Mouse (Mus musculus) left cerebral cortex, postnatal 36 days (tissue): ENCODE results near the gene Tmem198b. TPM values are rescaled to one million over a fixed set of nuclear protein-coding genes. Genes with fewer than 3 reads are reported as not detected.
"Not testable (repeated sequence)": the region's sequence is repeated elsewhere in the genome, so short reads cannot be mapped to it uniquely, and the experiment has no call there.

Experiments used
- DNase-seq, 2 experiments: peaks; one replicate each; pipeline ENCODE4 v3.0.0; 2021 to 2022; ENCODE audit warnings: low spot score in 2 of 2, mixed read lengths in 1 of 2
- intact Hi-C: fragments of 180-260 bp; cut with DNase I; formaldehyde crosslinking; loops from one replicate; pipeline ENCODE4 v1.15.1; 2025
- total RNA-seq, 2 experiments: library from RNA; stranded (reverse); gene quantifications; 2 replicates each; pipeline ENCODE4 v1.2.3; 2021

Tmem198b gene
- total RNA-seq: 1 to 10 TPM; 8.4 to 8.5 TPM

DNA sequence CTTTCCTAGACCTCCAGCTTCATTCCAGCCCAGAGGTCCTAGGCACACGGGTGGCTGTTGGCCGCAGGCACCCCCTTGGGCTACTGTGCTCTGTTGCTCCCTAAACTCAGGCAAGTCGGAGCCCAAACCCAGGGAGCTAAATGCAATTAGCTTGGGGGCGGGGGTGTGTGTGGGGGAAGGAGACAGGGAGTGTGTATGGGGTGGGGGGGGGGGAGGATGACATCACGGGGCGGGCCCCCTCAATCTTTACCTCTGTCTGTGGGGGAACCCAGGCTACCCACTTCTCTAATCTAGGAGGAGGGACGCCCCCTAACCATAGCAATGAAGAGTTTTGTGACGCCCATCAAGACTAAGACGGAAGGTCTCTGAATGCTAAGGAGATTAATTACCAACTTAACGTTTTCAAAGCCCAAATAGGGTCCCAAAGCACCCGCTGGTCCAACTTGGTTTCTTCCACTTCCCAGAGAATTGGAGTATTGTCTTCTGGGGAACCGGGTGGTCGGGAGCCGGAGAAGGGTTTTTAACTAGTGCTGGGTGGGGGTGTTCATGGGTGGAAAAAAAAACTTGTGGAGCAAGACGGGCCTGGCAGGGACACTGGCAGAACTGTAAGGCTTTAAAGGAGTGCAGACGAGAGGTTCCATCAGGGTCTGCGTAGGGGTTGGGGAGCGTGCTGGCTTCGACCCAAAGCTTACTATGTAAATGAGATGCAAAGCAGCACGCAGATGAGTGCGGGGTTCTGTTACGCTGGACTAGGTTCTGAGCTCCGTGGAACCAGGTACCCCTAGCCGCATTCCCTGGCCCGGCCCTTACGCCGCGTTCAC, at the start of gene Tmem198b:
TSS of gene Tmem198b (minus strand) at position 100 of the 821 bp plus-strand sequence.
- intact Hi-C loops: loop anchor here (1.0 kb wide), 2 partner anchors 17 to 56 kb away; partner anchors contain the start of gene Ormdl2

DNA sequence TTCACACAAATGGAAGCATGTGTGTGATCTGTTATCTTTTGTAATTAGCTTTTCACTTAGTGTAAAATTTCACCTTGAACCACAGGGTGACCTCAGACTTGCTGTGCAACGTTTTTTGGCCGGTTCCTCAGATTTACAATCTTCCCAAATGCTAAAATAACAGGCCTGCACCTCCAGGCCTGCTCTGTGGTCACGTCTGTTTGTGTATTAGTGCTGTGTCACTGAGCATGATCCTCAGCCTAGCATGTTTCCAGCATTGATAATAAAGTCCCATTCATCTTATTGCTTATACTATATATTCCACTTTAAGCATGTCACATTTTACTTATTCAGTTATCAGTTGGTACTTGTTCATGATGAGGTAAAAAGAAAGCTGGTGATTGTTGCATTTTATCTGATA, 46.2 kb upstream of the Tmem198b start:
- no peak for DNase-seq
- intact Hi-C loops: no loop called here

More for the DNA sequence above, at the start of gene Tmem198b:
- DNase-seq: peak; percentile 68 to 78

DNA sequence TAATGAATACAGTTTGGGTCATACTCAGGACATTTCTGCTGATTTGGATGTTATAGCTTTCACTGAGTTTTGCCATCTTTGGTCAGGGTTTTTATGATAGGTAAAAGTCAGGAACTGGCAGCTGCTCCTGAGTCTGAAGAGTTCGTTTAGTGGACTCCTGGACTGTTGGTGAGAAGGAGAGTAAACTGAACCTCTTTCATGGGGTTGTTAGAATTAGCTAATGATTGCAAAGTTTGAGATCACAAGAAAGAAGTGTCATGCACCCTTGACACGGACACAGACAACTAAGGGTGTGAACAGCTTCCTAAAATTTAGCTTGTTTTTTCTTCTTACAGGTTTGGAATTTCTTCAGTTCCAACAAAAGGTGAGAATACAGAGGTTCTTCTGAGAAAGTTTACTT, 44.3 kb upstream of the Tmem198b start:
- DNase-seq: no peak
- intact Hi-C loops: loop anchor here (5.0 kb wide), 1 partner anchor 129 kb away; no protein-coding TSS in a partner anchor

DNA sequence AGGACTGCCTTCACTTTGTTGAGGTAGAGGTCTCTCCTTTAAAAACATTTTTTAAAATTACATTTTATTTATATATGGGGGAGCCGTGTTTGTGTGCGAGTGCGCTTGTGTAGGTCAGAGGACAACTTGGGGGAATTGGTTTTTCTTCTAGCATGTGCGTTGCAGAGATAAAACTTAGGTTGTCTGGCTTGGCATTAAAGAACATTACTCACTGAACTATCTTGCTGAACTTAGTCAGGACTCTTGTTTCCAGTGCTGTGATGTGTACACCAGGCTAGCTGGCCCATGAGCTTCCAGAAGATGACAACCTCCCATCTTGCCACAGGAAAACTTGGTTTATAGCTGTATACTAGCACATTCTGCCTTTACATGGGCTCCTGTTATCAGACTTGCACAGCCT, 42.5 kb upstream of the Tmem198b start:
- no peak for DNase-seq
- intact Hi-C loops: loop anchor here (5.0 kb wide), 1 partner anchor 131 kb away; no protein-coding TSS in a partner anchor

DNA sequence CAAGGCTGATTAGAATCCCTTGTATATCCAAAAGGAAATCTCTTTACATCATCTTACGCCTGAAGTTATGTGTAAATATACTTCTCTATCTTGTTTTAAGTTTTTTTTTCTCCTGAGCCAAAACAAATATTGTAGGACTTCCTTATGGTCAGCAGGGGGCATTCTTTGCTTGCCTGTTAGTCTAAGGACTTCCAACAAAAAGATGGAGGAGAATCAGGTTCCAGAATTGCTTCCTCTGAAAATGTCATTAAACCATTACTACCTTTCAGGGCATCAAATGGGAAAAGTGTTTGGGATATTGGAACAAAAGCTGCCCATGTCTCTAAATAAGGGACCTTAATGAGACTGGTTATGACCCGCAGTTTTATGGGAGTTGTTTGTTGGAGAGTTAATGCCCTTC, 41.3 kb upstream of the Tmem198b start:
- no peak for DNase-seq
- intact Hi-C loops: loop anchor here (1.0 to 5.0 kb wide), 2 partner anchors 50 to 132 kb away; no protein-coding TSS in a partner anchor

DNA sequence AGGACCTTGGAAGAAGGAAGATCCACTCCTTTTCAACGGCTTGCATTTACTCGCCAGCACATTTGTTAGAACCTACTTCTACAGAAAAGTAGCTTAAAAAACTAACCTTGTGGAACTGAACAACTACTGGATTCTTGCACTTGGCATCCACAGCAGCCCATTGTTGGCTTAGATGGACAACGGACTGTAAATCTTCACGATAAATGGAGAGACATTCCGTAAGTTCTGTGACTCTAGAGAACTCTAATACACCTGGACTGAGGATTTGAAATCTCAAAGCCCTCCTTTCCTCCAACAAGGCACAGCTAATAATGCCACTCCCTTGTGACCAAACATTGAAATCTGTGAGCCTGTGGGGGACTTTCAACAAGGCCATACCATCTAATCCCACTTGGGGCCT, 39.1 kb upstream of the Tmem198b start:
- intact Hi-C loops: no loop called here
- no peak for DNase-seq

DNA sequence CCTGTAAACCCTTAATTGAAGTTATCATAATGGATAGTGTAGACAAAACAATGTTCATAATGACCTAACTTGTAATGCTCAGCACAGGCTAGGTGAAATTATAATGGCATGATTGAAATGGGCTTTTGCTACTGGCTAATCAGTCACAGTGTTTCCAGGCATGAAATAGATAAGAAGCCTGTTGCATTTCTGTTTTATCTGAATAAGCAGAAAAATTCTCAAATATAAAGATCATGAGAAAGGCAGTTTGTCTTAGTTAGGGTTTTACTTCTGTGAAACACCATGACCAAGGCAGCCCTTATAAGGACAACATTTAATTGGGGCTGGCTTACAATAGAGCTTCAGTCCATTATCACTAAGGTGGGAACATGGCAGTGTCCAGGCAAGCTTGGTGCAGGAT, 36.4 kb upstream of the Tmem198b start:
- intact Hi-C loops: no loop called here
- no peak for DNase-seq

DNA sequence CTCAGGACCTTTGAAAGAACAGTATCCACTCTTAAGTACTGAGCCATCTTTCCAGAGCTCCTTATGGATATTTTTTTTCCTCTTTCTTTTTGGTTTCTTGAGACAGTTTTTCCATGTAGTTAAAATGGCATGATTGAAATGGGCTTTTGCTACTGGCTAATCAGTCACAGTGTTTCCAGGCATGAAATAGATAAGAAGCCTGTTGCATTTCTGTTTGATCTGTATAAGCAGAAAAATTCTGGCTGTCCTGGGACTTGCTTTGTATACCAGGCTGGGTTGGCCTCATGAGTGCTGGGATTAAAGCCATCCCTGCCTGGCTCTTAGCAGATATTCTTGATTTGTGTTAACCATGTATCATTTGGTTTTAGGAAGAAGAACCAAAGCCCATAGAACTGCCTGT, 35.3 kb upstream of the Tmem198b start:
- intact Hi-C loops: no loop called here

DNA sequence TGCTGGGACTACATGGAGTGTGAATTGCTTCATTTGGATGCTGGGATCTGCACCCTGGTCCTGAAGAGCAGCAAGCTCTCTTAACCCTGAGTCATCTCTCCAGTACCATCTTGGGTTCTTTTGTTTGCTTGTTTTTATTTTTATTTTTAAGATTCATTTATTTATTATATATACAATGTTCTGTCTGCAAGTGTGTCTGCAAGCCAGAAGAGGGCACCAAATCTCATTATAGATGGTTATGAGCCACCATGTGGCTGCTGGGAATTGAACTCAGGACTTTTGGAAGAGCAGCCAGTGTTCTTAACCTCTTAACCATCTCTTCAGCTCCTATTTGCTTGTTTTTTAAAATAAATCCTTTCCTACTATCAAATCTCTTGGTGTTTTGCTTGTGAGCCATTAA, 33.2 kb upstream of the Tmem198b start:
- no peak for DNase-seq
- intact Hi-C loops: no loop called here

More for the DNA sequence above, 35.3 kb upstream of the Tmem198b start:
- DNase-seq: no peak

DNA sequence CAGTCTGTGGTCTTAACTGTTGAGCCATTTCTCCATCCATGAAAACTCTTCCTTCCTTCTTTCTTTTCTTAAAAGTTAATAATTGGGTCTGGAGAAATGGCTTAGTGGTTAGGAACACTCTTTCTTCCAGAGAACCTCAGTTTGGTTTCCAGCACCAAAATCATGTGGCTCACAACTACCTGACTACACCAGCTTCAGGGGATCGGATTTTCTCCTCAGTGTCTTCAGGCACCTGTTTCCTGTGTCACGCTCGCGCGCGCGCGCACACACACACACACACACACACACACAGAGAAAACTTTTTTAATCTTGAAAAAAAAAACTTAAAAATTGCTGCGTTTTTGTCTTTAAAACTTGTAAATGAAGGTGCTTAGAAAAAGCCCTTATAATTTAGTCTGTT, 19.7 kb upstream of the Tmem198b start:
- intact Hi-C loops: no loop called here
- DNase-seq: no peak

DNA sequence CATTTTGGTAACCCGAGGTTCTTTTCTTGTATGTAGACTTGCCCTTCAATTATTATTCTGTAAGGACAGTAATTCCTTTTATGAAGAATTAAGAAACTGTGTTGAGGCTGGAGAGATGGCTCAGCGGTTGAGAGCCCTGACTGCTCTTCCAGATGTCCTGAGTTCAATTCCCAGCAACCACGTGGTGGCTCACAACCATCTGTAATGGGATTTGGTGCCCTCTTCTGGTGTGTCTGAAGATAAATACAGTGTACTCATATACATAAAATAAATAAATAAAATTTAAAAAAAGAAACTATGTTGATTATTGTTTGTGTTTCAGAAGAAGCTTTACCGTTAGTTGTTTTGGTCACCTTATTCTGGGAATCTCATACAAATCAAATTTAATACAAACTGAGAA, 18.9 kb upstream of the Tmem198b start:
- DNase-seq, intact Hi-C loops: not testable (repeated sequence)

DNA sequence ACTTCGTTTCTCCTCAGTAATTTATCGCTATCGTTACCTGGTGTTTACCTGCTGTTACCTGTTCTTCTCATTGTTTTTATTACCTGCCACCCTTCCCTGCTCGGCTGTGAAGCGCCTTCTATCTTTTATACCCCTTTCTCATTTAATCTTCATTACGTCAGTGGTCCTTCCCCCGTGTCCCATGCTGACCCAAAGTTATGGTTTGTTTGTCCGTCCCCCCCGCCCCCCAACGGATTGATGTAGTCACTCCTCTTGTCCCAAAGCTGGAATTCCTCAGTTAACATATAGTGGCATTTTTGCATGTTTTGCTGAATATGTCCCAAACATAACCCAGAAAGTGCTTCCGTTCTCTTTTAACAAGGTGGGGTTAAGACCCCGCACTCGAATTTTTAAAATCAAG, 18.0 kb upstream of the Tmem198b start:
- intact Hi-C loops: no loop called here
- no peak for DNase-seq

DNA sequence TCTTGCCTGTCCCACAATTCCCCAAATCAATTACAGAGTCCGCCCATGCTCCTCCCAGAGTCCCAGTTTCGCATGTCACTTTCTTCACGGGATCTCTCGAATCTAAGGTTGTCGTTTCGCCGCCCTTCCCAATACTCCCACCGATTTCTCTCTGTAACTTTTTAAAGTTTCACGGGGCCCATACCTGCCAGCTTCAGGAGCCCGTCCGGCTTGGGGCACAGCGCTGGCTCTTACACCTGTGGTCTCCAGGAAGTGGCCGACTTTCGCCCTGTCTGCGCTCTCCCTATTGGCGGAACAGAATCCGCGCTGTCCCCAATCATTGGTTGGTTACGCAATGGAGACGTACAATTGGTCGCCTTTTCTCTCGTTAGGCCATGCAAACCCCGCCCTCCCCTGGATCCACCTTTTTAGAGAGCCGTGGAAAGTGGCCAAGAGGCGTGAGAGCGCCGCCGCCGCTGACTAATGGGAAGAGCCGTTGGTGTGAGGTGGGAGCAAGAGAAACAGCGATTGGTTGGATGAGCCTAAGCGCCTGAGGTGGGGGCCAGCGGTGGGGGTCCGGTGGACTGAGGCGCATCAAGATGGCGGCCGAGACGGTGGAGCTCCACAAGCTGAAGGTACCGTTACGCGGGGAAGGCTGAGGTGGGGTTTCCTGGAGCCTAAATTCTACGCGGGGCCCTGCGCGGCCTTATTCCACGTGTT, 17.3 kb upstream of the Tmem198b start, which contains the start of gene Ormdl2:
TSS of gene Ormdl2 (minus strand) at position 288 of the 699 bp plus-strand sequence.
- DNase-seq: peak; percentile 99
- intact Hi-C loops: loop anchor here (1.0 kb wide), 1 partner anchor 16 kb away; no protein-coding TSS in a partner anchor

DNA sequence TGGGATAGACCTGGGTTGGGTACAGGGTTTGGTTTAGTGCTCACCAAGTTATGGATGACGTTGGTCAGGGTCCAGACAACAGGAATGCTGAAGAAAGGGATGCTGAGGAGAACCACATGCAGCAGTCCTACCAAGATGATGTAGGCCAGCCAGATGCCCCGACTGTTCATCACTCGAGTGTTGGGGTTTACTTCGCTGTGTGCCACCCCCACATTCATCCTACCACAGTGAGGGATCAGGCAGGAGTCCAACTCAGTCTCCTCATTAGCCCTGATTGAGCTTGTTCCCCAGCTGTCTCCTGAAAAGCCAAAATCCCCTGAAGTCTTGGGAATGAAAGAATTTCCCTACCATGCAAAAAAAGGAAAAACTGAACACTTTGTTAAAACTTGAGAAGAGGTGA, 16.0 kb upstream of the Tmem198b start:
- intact Hi-C loops: no loop called here
- DNase-seq: no peak

DNA sequence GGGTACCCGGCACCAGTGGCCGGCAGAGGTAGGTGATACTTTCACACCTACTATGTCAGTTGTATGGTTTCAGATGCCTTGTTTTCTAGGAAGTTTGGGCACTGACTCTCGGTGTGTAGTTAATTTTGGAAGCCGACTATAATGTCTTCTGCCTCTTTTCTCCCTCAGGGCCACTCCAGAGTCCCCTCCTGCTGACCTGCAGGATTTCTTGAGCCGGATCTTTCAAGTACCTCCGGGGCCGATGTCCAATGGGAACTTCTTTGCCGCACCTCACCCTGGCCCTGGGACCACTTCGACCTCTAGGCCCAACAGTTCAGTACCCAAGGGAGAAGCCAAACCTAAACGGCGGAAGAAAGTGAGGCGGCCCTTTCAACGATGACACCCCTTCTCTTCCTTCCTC, 12.9 kb upstream of the Tmem198b start, which contains the start of gene Sarnp:
TSS of gene Sarnp (plus strand) at position 301 of the 400 bp plus-strand sequence.
- DNase-seq: no peak
- intact Hi-C loops: no loop called here

DNA sequence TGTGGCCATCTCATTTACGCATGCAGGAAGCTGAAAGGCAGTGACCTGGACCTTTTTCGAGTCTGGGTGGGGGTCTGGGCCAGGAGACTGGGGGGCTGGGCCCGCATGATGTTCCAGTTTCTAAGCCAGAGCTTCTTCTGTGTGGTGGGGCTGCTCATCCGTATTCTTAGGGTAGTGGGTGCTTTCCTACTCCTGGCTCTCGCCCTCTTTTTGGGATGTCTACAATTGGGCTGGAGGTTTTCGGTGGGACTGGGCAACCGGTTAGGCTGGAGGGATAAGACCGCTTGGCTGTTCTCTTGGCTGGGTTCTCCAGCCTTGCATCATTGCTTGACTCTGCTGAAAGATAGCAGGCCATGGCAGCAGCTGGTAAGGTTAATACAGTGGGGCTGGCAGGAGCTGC, 2.8 kb upstream of the Tmem198b start:
- intact Hi-C loops: no loop called here
- no peak for DNase-seq

DNA sequence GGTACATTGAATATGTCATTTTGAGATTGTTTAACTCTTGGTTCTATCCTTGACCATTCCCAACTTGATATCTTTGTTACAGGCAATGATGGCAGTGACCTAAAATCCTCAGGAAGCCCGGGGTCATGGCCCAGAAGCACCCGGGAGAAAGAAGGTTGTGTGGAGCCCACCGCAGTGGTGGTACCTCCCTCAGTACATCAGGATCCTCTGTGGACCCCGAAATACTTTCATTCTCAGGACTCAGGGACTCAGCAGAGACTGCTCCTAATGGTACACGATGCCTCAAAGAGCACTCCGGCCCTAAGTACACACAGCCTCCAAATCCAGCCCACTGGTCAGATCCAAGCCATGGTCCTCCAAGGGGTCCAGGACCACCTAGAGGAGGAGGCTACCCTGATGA, 1.9 kb upstream of the Tmem198b start:
- intact Hi-C loops: no loop called here
- no peak for DNase-seq

DNA sequence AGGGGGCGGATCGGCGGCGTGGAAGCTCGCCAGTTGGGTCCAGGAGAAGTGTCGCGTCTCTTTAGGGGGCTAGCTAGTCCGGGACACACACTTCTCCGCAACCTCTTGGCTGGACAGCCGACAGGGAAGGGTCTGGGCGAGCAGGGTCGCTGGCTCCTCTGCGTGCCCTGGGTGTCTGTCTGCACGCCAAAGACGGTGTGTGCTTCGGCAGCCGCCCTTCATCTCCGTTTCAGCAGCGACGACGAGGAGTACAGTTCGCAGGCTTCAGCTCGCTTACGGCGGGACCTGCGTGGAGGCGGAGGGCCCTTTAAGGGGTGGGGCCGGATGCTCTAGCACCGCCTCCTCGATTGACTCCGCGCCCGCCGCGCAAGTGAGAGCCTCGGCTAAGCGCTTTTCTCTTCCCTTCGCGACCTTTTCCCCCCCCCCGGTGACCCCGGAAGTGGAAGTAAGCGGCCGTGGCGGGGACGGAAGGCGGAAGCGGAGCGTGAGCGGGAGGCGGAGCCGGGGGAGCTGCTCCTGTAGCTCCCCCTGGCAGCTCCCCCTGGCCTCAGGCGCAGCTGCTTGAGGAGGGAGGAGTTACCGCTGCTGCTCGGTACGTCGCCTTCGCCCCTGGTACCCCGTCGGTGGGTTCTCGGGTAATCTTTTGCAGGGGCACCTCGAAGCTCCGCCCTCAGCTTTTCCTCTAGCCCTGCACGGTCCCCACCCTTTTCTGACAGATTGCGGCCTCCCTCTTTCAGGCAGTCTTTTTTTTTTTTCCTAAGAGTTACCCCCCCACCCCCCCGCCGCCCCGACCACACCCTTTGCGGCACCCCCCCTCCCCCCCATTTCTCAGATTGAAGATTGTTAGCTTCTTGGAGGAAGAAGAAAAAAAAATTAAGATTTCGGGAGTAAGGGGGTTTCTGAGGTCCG, 1.2 kb upstream of the Tmem198b start:
- DNase-seq: peak; percentile 94 to 95

DNA sequence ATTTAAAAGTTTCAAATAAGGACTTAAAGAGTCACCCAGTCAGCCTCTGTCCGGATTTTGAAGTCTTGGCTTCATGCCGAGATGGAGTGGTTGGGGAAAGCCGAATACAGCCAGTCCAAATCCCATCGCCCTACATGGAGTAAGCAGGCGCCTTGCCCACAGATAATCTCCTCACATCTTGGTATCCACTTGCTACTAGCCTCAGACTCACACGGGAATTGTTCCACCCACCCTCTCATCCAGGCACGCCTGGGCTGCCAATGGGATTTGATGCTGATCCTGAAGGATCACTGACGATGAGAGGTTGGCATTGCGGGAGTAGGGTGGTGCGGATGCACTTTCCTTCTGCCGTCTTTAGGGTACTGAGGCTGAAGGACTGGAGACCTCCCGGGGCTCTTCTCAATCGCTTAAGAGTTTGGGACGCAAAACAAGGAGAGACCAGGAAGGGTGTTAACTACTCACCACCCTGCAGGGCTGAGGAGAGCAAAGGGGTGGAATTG, 349 bp downstream of the Tmem198b start, which contains the start of gene Dnajc14:
TSS of gene Dnajc14 (plus strand) at position 292 of the 500 bp plus-strand sequence.
- peak; percentile 68 to 70 for DNase-seq
- intact Hi-C loops: no loop called here

More for the DNA sequence above, 1.2 kb upstream of the Tmem198b start:
- intact Hi-C loops: loop anchor here (1.0 kb wide), 2 partner anchors 16 to 57 kb away; partner anchors contain the start of gene Ormdl2
